Mouse (Mus musculus): ENCODE data around the gene Ddr2. TPM values are rescaled to one million over a fixed set of nuclear protein-coding genes. Genes with fewer than 3 reads are reported as not detected.

Gene Ddr2
- polyA plus RNA-seq (2015; fragmentation: Nextera tagmentation; extraction: Ambion mirVana) = 10.6 and 13.1 TPM in 2 replicates

DNA sequence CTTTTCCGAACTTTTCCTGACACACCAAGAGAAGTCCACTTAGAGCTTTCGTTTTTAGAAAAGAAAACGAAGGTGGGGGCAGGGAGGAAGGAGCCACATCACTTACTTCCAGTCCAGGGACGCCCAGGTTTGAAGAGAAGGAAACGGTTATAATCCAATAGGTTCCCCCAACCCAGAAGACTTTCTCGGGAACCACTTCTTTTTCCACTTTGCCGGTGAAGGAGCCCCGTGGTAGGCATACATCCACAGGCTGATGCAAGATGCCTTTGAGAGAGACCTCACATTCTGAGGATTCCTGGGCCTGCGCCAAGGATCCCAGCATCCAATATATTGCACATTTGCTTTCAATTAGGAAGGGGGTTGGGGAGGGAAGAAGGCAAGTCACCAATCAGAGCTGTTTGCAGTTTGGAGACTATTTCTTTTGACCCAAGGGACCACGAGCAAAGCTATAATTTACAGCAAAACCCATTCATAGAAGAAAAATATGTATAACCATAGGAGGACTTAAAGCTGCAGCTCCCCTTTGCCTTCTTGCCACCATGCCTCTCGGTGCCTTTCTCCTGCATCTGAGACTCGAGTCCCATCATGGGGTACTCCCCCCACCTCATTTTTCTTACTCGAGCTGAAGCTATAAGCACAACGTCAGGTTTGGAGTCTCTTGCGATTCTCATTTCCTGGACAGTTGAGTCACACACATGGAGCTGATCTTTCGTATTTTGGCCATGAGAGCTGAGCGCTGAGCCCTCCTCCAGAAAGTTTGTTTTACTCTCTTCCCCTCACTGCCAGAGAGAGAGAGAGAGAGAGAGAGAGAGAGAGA is at the start of gene Ddr2:
Gene Ddr2, minus strand, starts transcription at position 247 of the 817 bp plus-strand sequence.
- H3K4me3 ChIP-seq (ENCODE audit: low read length) = peak within 1 kb of the TSS; percentile 49
- peak within 1 kb of the TSS; percentile 64 for H3K9ac ChIP-seq (ENCODE audit: low read length)
- H3K36me3 ChIP-seq (ENCODE audit: control insufficient read depth, insufficient read depth) = no peaks in the 10 kb centered on the region
- H3K4me1 ChIP-seq (ENCODE audit: control insufficient read depth, insufficient read depth, low read length) = peaks cover 4% of the 10 kb centered on the region; the same call in 1 of the 2 replicates
- no peaks in the 10 kb centered on the region for H3K27me3 ChIP-seq (ENCODE audit: control insufficient read depth, insufficient read depth, low read length)
- no peaks in the 10 kb centered on the region; the same call in 1 of the 2 replicates for H3K9me3 ChIP-seq (replicated peaks; ENCODE audit: control insufficient read depth, low read length)
- peak within 1 kb of the TSS; percentile 81 for H3K27ac ChIP-seq (ENCODE audit: low read length)
- peak within 1 kb of the TSS; percentile 52 for H3K4me2 ChIP-seq (ENCODE audit: low read depth, low read length)
- peak; percentile 74; the same call in 1 of the 2 replicates for ATAC-seq (replicated peaks; ENCODE audit: extremely low read depth, insufficient read depth, low FRiP score)
- WGBS = 54% methylated on average over 17 of the region's 17 CpGs

DNA sequence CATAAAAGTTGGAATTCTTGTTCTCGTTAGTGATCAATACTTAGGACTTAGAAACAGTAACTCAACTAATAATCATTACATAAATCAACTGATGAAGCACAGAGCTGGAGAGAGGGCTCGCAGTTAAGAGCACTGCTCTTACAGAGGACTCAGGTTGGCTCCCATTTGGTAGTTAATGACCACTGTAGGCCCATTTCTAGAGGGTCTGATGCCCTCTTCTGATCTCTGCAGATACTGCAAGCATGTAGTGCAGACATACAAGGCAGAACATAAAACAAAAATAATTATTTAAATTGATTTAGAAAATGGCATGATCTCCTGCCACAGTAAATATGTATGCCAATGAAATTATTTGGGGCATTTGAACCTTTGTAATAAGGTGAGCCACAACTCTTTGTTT is 49.1 kb upstream of the Ddr2 start:
- Histone ChIP-seq H3K27ac (ENCODE audit: low read length) (no peak overlapping the region), H3K4me3 (ENCODE audit: low read length) (no peak overlapping the region), H3K27me3 (ENCODE audit: control insufficient read depth, insufficient read depth, low read length) (no peaks in the 10 kb centered on the region), H3K4me1 (ENCODE audit: control insufficient read depth, insufficient read depth, low read length) (peaks cover 3% of the 10 kb centered on the region; the same call in 1 of the 2 replicates), H3K36me3 (ENCODE audit: control insufficient read depth, insufficient read depth) (peaks cover 23% of the 10 kb centered on the region), H3K4me2 (ENCODE audit: low read depth, low read length) (no peak overlapping the region), H3K9me3 (replicated peaks; ENCODE audit: control insufficient read depth, low read length) (no peaks in the 10 kb centered on the region), H3K9ac (ENCODE audit: low read length) (no peak overlapping the region)
- WGBS = 87% methylated on average over 2 of the region's 2 CpGs
- ATAC-seq (replicated peaks; ENCODE audit: extremely low read depth, insufficient read depth, low FRiP score) = no peak

DNA sequence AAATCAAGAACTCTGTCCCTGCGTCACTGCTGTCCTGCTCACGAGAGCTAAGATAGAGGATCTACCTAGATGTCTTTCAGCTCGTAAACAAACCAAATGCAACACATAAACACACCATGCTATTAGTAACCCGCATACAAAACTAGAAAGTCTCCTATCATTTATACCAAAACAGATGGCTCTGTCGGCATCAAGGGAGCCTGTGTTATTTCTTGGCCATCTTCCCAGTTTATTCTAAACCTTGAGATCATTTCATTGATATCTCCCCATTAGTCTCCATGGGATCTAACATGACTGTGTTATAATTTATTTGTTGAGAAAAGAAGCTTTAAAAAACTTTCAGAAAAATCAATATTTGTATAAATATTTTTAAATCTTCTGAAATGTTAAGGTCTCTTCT is 45.2 kb upstream of the Ddr2 start:
- Histone ChIP-seq H3K4me2 (ENCODE audit: low read depth, low read length) (no peak overlapping the region), H3K36me3 (ENCODE audit: control insufficient read depth, insufficient read depth) (peaks cover 20% of the 10 kb centered on the region), H3K9me3 (replicated peaks; ENCODE audit: control insufficient read depth, low read length) (no peaks in the 10 kb centered on the region), H3K27me3 (ENCODE audit: control insufficient read depth, insufficient read depth, low read length) (no peaks in the 10 kb centered on the region), H3K27ac (ENCODE audit: low read length) (no peak overlapping the region), H3K4me1 (ENCODE audit: control insufficient read depth, insufficient read depth, low read length) (no peaks in the 10 kb centered on the region), H3K4me3 (ENCODE audit: low read length) (no peak overlapping the region), H3K9ac (ENCODE audit: low read length) (no peak overlapping the region)
- ATAC-seq (replicated peaks; ENCODE audit: extremely low read depth, insufficient read depth, low FRiP score) = no peak
- WGBS = 90% methylated on average over 5 of the region's 5 CpGs

DNA sequence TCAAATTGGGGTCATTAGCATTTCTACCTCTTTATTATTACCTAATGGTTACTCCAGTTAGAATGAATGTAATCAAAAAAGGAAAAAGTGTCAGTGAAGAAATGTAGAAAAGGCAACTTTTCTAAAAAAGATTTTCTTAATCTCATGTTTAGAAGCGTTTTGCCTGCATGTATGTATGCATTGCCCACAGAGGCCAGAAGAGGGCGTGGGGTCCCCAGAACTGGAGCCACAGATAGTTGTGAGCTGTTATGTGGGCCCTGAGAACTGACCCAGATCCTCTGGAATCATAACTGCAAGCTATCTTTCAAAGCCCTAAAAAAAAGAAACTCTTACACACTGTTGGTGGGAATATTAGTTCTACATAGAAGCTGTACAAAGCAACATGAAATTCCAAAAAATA is 44.7 kb upstream of the Ddr2 start:
- H3K9me3 ChIP-seq (replicated peaks; ENCODE audit: control insufficient read depth, low read length) = no peaks in the 10 kb centered on the region
- H3K4me1 ChIP-seq (ENCODE audit: control insufficient read depth, insufficient read depth, low read length) = no peaks in the 10 kb centered on the region
- H3K9ac ChIP-seq (ENCODE audit: low read length) = no peak overlapping the region
- no peak overlapping the region for H3K4me3 ChIP-seq (ENCODE audit: low read length)
- H3K36me3 ChIP-seq (ENCODE audit: control insufficient read depth, insufficient read depth) = peaks cover 20% of the 10 kb centered on the region
- no peak for ATAC-seq (replicated peaks; ENCODE audit: extremely low read depth, insufficient read depth, low FRiP score)
- no peak overlapping the region for H3K27ac ChIP-seq (ENCODE audit: low read length)
- no peaks in the 10 kb centered on the region for H3K27me3 ChIP-seq (ENCODE audit: control insufficient read depth, insufficient read depth, low read length)
- WGBS = 76% methylated on average over 2 of the region's 2 CpGs
- no peak overlapping the region for H3K4me2 ChIP-seq (ENCODE audit: low read depth, low read length)

DNA sequence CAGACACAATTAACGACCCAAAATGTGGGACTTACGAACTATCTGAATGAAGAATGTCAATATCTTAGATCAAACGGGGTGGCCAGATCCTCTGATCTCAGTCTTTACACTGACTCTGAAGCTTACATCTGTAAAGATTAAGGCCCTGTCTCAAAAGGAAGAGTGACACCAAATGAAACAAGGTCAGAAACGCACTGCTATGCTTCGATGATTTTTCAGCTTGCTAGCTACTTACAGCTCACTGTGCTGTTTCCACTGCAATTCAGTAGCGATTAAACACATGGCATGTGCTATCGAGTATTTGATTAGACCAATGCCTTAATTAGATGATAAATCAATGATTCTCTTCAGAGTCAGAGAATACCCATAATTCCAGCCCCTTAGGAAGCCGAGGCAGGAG is 43.4 kb upstream of the Ddr2 start:
- no peak overlapping the region for H3K9ac ChIP-seq (ENCODE audit: low read length)
- H3K27ac ChIP-seq (ENCODE audit: low read length) = no peak overlapping the region
- peaks cover 28% of the 10 kb centered on the region for H3K36me3 ChIP-seq (ENCODE audit: control insufficient read depth, insufficient read depth)
- WGBS = 88% methylated on average over 8 of the region's 8 CpGs
- no peak overlapping the region for H3K4me2 ChIP-seq (ENCODE audit: low read depth, low read length)
- H3K9me3 ChIP-seq (replicated peaks; ENCODE audit: control insufficient read depth, low read length) = no peaks in the 10 kb centered on the region
- H3K4me3 ChIP-seq (ENCODE audit: low read length) = no peak overlapping the region
- ATAC-seq (replicated peaks; ENCODE audit: extremely low read depth, insufficient read depth, low FRiP score) = no peak
- H3K4me1 ChIP-seq (ENCODE audit: control insufficient read depth, insufficient read depth, low read length) = no peaks in the 10 kb centered on the region
- H3K27me3 ChIP-seq (ENCODE audit: control insufficient read depth, insufficient read depth, low read length) = no peaks in the 10 kb centered on the region

DNA sequence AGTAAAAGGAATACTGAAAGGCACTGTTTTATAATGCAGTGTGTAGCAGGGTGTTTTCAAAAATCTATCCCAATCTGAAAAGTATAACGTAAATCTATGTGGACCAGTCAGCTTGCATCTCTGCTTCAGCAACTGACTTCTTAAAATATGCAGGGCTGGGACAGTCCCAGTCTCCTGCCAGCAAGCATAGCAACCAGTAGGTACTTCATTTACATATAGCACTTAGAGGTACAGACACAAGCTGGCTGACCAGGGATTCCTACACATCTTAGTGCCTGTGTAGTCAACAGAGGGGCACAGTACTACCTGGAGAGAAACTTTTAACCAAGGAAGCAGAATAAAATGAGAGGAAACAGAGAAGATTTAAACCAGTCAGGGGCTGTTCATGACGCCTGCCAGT is 42.0 kb upstream of the Ddr2 start:
- Histone ChIP-seq H3K9me3 (replicated peaks; ENCODE audit: control insufficient read depth, low read length) (no peaks in the 10 kb centered on the region), H3K27me3 (ENCODE audit: control insufficient read depth, insufficient read depth, low read length) (no peaks in the 10 kb centered on the region), H3K27ac (ENCODE audit: low read length) (no peak overlapping the region), H3K36me3 (ENCODE audit: control insufficient read depth, insufficient read depth) (peaks cover 23% of the 10 kb centered on the region), H3K4me2 (ENCODE audit: low read depth, low read length) (no peak overlapping the region), H3K4me3 (ENCODE audit: low read length) (no peak overlapping the region), H3K9ac (ENCODE audit: low read length) (no peak overlapping the region), H3K4me1 (ENCODE audit: control insufficient read depth, insufficient read depth, low read length) (peaks cover 4% of the 10 kb centered on the region; the same call in 1 of the 2 replicates)
- ATAC-seq (replicated peaks; ENCODE audit: extremely low read depth, insufficient read depth, low FRiP score) = no peak
- 87% methylated on average over 2 of the region's 2 CpGs for WGBS

DNA sequence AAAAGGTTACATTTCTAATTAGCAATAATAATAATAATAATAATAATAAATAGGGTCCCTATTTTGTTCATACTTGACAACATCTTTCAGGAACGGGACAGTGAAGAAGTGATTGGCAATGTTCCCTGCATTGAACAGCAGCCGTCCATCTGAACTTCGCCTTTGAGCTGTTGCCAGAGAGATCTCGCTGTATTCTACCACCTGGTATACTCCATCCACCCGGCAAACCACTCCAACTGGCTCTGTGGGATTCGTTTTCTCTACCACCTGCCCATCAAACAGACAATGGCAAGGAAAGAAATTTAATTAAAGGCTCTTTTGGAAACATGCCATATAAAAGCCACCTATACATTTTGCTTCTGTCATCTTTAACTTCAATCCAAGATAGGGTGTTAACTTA is 40.3 kb upstream of the Ddr2 start:
- no peaks in the 10 kb centered on the region for H3K27me3 ChIP-seq (ENCODE audit: control insufficient read depth, insufficient read depth, low read length)
- H3K9me3 ChIP-seq (replicated peaks; ENCODE audit: control insufficient read depth, low read length) = no peaks in the 10 kb centered on the region
- 89% methylated on average over 6 of the region's 6 CpGs for WGBS
- no peak overlapping the region for H3K4me2 ChIP-seq (ENCODE audit: low read depth, low read length)
- no peak for ATAC-seq (replicated peaks; ENCODE audit: extremely low read depth, insufficient read depth, low FRiP score)
- H3K4me1 ChIP-seq (ENCODE audit: control insufficient read depth, insufficient read depth, low read length) = peaks cover 7% of the 10 kb centered on the region; the same call in 1 of the 2 replicates
- H3K4me3 ChIP-seq (ENCODE audit: low read length) = no peak overlapping the region
- H3K27ac ChIP-seq (ENCODE audit: low read length) = no peak overlapping the region
- H3K9ac ChIP-seq (ENCODE audit: low read length) = no peak overlapping the region
- H3K36me3 ChIP-seq (ENCODE audit: control insufficient read depth, insufficient read depth) = peaks cover 21% of the 10 kb centered on the region

DNA sequence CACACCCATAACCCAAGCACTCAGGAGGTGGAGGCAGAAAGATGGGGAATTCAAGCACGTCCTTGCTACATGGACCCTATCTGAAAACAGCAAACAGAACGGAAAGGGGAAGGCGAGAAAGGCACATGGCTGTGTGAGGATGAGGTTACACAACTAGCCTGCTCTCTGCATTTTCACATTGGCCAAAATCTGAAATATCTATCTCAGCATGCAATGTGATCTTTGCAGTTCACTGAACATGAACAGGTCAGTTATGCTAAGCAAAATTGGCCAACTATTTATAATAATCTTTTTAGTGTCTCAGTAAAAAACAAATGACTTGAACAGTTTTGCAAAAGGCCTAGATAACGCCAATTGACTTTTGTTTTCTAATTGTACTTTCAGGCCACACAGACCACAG is 39.2 kb upstream of the Ddr2 start:
- peaks cover 15% of the 10 kb centered on the region for H3K36me3 ChIP-seq (ENCODE audit: control insufficient read depth, insufficient read depth)
- ATAC-seq (replicated peaks; ENCODE audit: extremely low read depth, insufficient read depth, low FRiP score) = no peak
- no peaks in the 10 kb centered on the region for H3K27me3 ChIP-seq (ENCODE audit: control insufficient read depth, insufficient read depth, low read length)
- peaks cover 7% of the 10 kb centered on the region; the same call in 1 of the 2 replicates for H3K4me1 ChIP-seq (ENCODE audit: control insufficient read depth, insufficient read depth, low read length)
- H3K27ac ChIP-seq (ENCODE audit: low read length) = no peak overlapping the region
- no peak overlapping the region for H3K4me3 ChIP-seq (ENCODE audit: low read length)
- H3K9me3 ChIP-seq (replicated peaks; ENCODE audit: control insufficient read depth, low read length) = no peaks in the 10 kb centered on the region
- no peak overlapping the region for H3K9ac ChIP-seq (ENCODE audit: low read length)
- 86% methylated on average over 4 of the region's 4 CpGs for WGBS
- H3K4me2 ChIP-seq (ENCODE audit: low read depth, low read length) = no peak overlapping the region

DNA sequence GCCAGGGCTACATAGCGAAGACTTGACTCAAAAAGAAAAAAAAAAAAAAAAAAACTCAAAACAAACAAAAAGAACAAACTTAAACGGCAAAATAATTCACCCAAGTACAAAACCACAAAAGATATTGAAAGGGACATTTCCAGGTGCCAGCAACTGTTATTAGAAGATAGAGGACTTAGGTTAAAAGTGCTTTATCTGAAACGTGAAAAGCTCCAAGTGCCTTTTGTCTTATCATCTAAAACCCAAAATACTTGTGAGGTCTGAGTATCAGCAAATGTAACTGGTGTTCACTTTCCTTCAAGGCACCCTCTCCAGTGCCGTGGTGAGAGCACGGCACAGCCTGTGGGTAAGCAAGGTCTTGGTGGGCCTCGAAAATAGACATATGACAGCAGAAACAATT is 38.0 kb upstream of the Ddr2 start:
- H3K27ac ChIP-seq (ENCODE audit: low read length) = no peak overlapping the region
- no peak overlapping the region for H3K4me2 ChIP-seq (ENCODE audit: low read depth, low read length)
- peaks cover 23% of the 10 kb centered on the region for H3K36me3 ChIP-seq (ENCODE audit: control insufficient read depth, insufficient read depth)
- H3K4me1 ChIP-seq (ENCODE audit: control insufficient read depth, insufficient read depth, low read length) = peaks cover 7% of the 10 kb centered on the region; the same call in 1 of the 2 replicates
- H3K27me3 ChIP-seq (ENCODE audit: control insufficient read depth, insufficient read depth, low read length) = no peaks in the 10 kb centered on the region
- H3K4me3 ChIP-seq (ENCODE audit: low read length) = no peak overlapping the region
- 48% methylated on average over 6 of the region's 6 CpGs for WGBS
- H3K9me3 ChIP-seq (replicated peaks; ENCODE audit: control insufficient read depth, low read length) = no peaks in the 10 kb centered on the region
- no peak overlapping the region for H3K9ac ChIP-seq (ENCODE audit: low read length)
- ATAC-seq (replicated peaks; ENCODE audit: extremely low read depth, insufficient read depth, low FRiP score) = no peak
